Mouse (Mus musculus): ENCODE data around the gene Gas7.

DNA sequence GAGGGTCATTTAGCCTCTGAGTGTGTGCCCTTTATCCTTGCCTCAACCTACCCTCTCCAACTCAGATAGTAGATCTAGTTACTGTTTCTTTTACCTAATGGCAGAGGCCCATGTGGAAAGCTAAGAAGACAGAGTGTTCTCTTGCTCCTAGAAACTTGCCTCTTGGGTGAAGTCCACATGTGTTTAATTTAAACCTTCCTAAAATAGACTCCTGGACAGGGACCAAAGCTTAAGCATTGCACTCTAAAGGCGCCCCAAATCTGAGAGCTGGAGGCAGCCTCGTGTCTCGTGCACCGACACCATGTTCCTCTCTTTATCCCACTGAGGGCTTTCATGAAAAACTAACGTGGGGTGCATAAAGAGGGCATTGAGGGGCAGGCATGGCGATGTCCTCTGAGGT, 271.9 kb downstream of the Gas7 start:
- TF ChIP-seq EP300 (IDR thresholded peaks at IDR 0.05; ENCODE audit: insufficient read depth, low read depth, low read length), result no peak
- TF ChIP-seq CTCF (IDR thresholded peaks at IDR 0.05), result no peak

All from heart, adult 2 months (tissue).